Mouse (Mus musculus) midbrain, embryonic 10.5 days (tissue): ENCODE measurements around the gene Itgb8. TPM values are rescaled to one million over a fixed set of nuclear protein-coding genes. Genes with fewer than 3 reads are reported as not detected.

ENCODE experiments used
- DNase-seq: peaks from one replicate; pipeline ENCODE4 v3.0.0-alpha.2; 2017; ENCODE audit warnings: low spot score
- H3K27ac ChIP-seq: fragments of 300-500 bp; sonication (generic); replicated peaks from 2 replicates; pipeline ENCODE4 v1.5.1; 2016; ENCODE audit warnings: mild to moderate bottlenecking
- H3K27me3 ChIP-seq: fragments of 300-500 bp; sonication (generic); 2 replicates; pipeline ENCODE4 v1.6.1; 2016; ENCODE audit warnings: low read depth, mild to moderate bottlenecking; ENCODE audit not compliant: poor library complexity, severe bottlenecking
- H3K36me3 ChIP-seq: fragments of 300-500 bp; sonication (generic); 2 replicates; pipeline ENCODE4 v1.6.1; 2016; ENCODE audit warnings: mild to moderate bottlenecking, moderate library complexity
- H3K4me1 ChIP-seq: fragments of 300-500 bp; sonication (generic); 2 replicates; pipeline ENCODE4 v1.6.1; 2016
- H3K4me3 ChIP-seq: fragments of 300-500 bp; sonication (generic); 2 replicates; pipeline ENCODE4 v1.5.1; 2016; ENCODE audit warnings: mild to moderate bottlenecking, moderate library complexity
- H3K9me3 ChIP-seq: fragments of 300-500 bp; sonication (generic); replicated peaks from 2 replicates; pipeline ENCODE4 v1.6.1; 2016; ENCODE audit warnings: mild to moderate bottlenecking
- WGBS: fragments of 180-500 bp; shearing (Covaris S2); methylation state at CpG from one replicate; pipeline ENCODE4 v1.1.7; 2016; 5-methylcytosine and 5-hydroxymethylcytosine counted together
- polyA plus RNA-seq: library from polyadenylated mRNA; unstranded; fragments of >200 nt; fragmentation: Nextera tagmentation; extraction: Ambion mirVana; gene quantifications from 2 replicates; pipeline ENCODE4 v1.2.1, GENCODE M21; 2016

The Itgb8 gene
- polyA plus RNA-seq, 1 experiment from 2014 or later, result 23.7 TPM

GRCm38 (mm10) chr12:119159254-119159933 is 79.2 kb downstream of the Itgb8 start:
- Histone ChIP-seq H3K27me3 (no peaks in the 10 kb centered on the region), H3K36me3 (peaks cover 42% of the 10 kb centered on the region), H3K4me1 (peaks cover 18% of the 10 kb centered on the region), H3K27ac (no peak overlapping the region), H3K9me3 (no peaks in the 10 kb centered on the region), H3K4me3 (no peak overlapping the region)
- WGBS, result 50% methylated on average over 4 of the region's 4 CpGs
- no peak for DNase-seq

GRCm38 (mm10) chr12:119157686-119158085 is 80.9 kb downstream of the Itgb8 start:
- no peak overlapping the region for H3K4me3 ChIP-seq
- H3K27me3 ChIP-seq, result no peaks in the 10 kb centered on the region
- H3K27ac ChIP-seq, result no peak overlapping the region
- no peaks in the 10 kb centered on the region for H3K9me3 ChIP-seq
- peaks cover 25% of the 10 kb centered on the region for H3K36me3 ChIP-seq
- H3K4me1 ChIP-seq, result peaks cover 18% of the 10 kb centered on the region
- DNase-seq, result no peak
- 94% methylated on average over 2 of the region's 2 CpGs for WGBS

GRCm38 (mm10) chr12:119157068-119157467 is 81.5 kb downstream of the Itgb8 start:
- Histone ChIP-seq H3K9me3 (no peaks in the 10 kb centered on the region), H3K27ac (no peak overlapping the region), H3K36me3 (peaks cover 19% of the 10 kb centered on the region), H3K4me1 (peaks cover 18% of the 10 kb centered on the region), H3K27me3 (no peaks in the 10 kb centered on the region), H3K4me3 (no peak overlapping the region)
- 91% methylated on average over 3 of the region's 3 CpGs for WGBS
- DNase-seq, result no peak

DNA sequence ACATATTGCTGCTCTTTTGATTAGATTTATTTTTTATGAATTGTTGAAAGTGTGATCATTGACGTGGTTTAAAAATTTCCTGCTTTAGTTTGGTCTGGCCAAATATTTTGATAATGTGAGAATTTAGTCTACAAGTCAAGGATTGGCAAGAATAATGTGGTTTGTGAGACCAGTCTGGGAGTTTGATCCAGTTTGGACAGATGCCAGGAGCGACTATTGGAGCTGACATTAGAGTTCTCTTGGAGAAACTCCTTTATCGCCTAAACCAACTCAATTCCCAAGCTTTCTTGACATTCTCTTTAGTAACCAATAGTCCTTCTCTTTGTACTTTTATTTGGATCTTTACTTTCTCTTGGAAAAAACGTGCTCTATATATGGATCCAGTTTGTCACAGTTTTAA is 83.0 kb downstream of the Itgb8 start:
- H3K4me1 ChIP-seq, result peaks cover 8% of the 10 kb centered on the region; the same call in 1 of the 2 replicates
- H3K27me3 ChIP-seq, result no peaks in the 10 kb centered on the region
- H3K9me3 ChIP-seq, result no peaks in the 10 kb centered on the region
- no peak overlapping the region for H3K4me3 ChIP-seq
- WGBS, result 83% methylated on average over 4 of the region's 4 CpGs
- no peak overlapping the region for H3K27ac ChIP-seq
- no peak for DNase-seq
- peaks cover 9% of the 10 kb centered on the region for H3K36me3 ChIP-seq

GRCm38 (mm10) chr12:119150956-119151355 is 87.6 kb downstream of the Itgb8 start:
- Histone ChIP-seq H3K4me1 (no peaks in the 10 kb centered on the region), H3K27ac (no peak overlapping the region), H3K4me3 (no peak overlapping the region), H3K36me3 (no peaks in the 10 kb centered on the region), H3K27me3 (no peaks in the 10 kb centered on the region), H3K9me3 (no peaks in the 10 kb centered on the region)
- no peak for DNase-seq
- WGBS, result 95% methylated on average over 2 of the region's 2 CpGs

DNA sequence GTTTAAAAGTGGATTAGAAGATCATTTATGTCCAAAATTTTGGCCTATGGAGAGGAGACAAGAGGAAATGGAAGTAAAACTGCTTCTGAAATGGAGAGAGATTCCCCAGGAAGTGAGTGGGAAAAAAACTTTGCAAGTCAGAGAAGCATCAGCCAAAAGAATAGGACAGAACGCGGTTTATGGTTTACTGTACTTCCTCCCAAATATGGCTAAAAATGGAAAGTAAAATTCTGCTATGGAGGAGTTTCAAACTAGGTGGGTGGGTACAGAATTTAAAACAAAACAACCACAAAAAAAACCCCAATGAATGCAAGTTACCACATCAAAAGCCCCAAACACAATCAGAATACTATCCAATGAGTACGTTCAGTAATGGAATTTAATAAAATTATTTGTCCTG is 90.8 kb downstream of the Itgb8 start:
- H3K36me3 ChIP-seq, result no peaks in the 10 kb centered on the region
- H3K27me3 ChIP-seq, result no peaks in the 10 kb centered on the region

GRCm38 (mm10) chr12:119146031-119146430 is 92.6 kb downstream of the Itgb8 start:
- 84% methylated on average over 1 of the region's 1 CpGs for WGBS
- H3K9me3 ChIP-seq, result no peaks in the 10 kb centered on the region
- no peaks in the 10 kb centered on the region for H3K27me3 ChIP-seq
- no peaks in the 10 kb centered on the region for H3K36me3 ChIP-seq
- H3K4me1 ChIP-seq, result no peaks in the 10 kb centered on the region
- no peak for DNase-seq
- H3K27ac ChIP-seq, result no peak overlapping the region
- no peak overlapping the region for H3K4me3 ChIP-seq

More for the DNA sequence above, 90.8 kb downstream of the Itgb8 start:
- H3K9me3 ChIP-seq, result no peaks in the 10 kb centered on the region
- H3K27ac ChIP-seq, result no peak overlapping the region
- 86% methylated on average over 3 of the region's 3 CpGs for WGBS
- no peak for DNase-seq
- H3K4me3 ChIP-seq, result no peak overlapping the region
- H3K4me1 ChIP-seq, result no peaks in the 10 kb centered on the region

DNA sequence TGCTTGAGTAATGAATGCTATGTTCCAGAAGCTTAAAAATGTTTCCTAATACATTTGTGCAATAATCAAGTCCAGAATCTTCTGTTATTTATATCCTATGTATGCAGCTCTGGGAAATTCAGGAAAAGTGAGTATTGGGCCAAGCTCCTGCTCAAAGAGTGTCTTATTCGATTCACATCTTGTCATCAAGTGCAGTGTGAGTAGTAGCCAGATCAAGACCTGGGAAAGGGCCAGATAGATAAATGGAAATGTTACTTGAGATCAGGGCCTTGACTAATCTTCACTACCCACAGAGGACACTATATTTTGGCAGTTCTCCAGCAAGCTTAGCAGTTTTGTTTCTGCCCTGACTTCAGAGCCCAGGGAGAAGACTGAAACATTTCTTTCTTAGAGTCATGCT is 100.7 kb downstream of the Itgb8 start:
- Histone ChIP-seq H3K27ac (no peak overlapping the region), H3K4me3 (no peak overlapping the region), H3K4me1 (no peaks in the 10 kb centered on the region), H3K9me3 (no peaks in the 10 kb centered on the region), H3K36me3 (no peaks in the 10 kb centered on the region), H3K27me3 (no peaks in the 10 kb centered on the region)
- no peak for DNase-seq
- 73% methylated on average over 1 of the region's 1 CpGs for WGBS

GRCm38 (mm10) chr12:119113522-119114135 is 125.0 kb downstream of the Itgb8 start:
- WGBS, result 82% methylated on average over 6 of the region's 6 CpGs
- no peaks in the 10 kb centered on the region for H3K9me3 ChIP-seq
- H3K36me3 ChIP-seq, result no peaks in the 10 kb centered on the region
- no peaks in the 10 kb centered on the region for H3K27me3 ChIP-seq
- no peak overlapping the region for H3K4me3 ChIP-seq
- no peak for DNase-seq
- no peaks in the 10 kb centered on the region for H3K4me1 ChIP-seq
- no peak overlapping the region for H3K27ac ChIP-seq

DNA sequence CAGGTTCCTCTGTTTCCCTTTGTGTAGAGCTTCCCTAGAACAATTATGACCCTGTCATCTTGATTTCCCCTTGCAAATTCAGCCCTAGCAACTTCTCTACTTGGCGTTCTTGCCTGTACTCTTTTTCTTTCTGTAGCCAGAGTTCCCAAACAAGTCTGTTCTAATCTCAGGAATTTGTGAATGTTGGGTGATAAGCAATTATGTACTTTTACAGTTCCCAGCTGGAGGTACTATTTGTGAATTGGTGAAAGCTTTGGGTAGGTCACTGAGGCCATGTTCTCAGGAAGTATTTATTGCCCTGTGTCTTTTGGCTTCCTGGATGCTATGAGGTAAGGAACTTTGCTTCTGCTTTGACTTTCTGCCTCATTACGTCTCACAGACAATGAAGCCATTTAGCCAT is 128.5 kb downstream of the Itgb8 start:
- 77% methylated on average over 2 of the region's 2 CpGs for WGBS
- no peak overlapping the region for H3K27ac ChIP-seq
- H3K9me3 ChIP-seq, result no peaks in the 10 kb centered on the region
- no peaks in the 10 kb centered on the region for H3K36me3 ChIP-seq
- DNase-seq, result no peak
- no peak overlapping the region for H3K4me3 ChIP-seq
- H3K27me3 ChIP-seq, result no peaks in the 10 kb centered on the region
- no peaks in the 10 kb centered on the region for H3K4me1 ChIP-seq

Other genes with a start within 250 kb of the Itgb8 start
- gene Macc1, start 75.5 kb upstream of the Itgb8 start, polyA plus RNA-seq, result 0.06 and 0.10 TPM in 2 replicates